Mouse (Mus musculus): ENCODE results near the gene Tmem132c.

DNA sequence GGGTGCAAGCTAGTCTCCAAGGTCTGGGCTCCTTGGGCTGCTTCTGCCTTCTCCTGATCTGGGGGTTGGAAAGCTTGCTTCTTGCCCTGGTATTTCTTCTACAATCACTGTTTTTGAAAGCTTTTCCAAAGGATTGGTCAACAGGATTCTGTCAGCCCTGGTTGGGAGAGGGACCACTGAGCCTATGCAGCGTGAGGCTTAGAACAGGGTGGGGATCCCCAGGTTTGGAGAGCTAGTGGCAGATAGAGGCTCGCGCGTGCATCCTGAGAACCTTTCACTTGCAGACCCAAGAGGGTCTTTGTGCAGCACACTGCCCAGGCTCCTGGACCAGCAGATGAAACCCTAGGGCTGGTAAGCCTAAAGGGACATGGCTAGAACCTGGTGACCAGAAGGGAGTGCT is 962 bp upstream of the Tmem132c start:
- TF ChIP-seq CTCF (IDR thresholded peaks at IDR 0.05; ENCODE audit: control insufficient read depth, insufficient read depth, insufficient read length), result no peak
- no peak for TF ChIP-seq FOSL1 (IDR thresholded peaks at IDR 0.05; ENCODE audit: insufficient read depth, low read length, poor library complexity, severe bottlenecking)
- TF ChIP-seq USF1 (IDR thresholded peaks at IDR 0.05; ENCODE audit: low read depth), result no peak
- TF ChIP-seq MYOD1 (IDR thresholded peaks at IDR 0.05; ENCODE audit: control insufficient read depth, insufficient read length, low read depth), result no peak
